Mouse (Mus musculus): ENCODE measurements around the gene Dppa4.

Gene Dppa4

DNA sequence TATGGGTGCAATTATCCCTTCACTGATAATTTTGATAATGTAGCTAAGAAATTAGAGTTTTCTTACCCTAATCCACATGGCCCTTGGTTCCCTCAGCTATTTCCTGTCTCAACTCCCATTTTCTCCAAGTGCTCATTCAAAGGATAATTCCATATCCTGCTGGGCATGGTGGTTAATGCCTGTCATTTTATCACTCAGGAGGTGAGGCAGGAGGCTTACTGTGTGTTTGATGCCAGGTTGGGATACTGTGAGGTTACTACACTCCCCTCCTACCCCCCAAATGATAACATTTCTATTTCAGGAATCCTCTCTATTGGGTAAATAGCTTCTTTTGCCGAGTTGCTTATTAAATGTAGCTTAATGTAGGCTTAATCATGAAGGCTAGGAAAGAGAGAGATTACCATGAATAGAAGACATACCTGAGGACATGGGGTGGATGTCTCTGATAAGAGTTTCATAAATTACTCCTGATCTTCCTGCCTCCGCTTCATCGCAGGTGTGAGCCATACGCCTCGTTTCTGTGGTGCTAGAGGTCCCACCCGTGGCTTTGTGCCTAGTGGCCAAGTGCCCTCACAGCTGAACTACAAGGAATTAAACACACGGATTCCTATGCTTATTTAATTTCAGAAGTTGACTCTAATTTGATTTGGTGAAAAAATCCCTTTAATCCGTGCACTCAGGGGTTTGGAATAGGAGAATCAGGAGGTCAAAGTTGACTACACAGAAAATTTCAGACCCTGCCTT lies 40.2 kb downstream of the Dppa4 start:
- DNase-seq (ENCODE audit: low read depth, low spot score), result no peak

GRCm38 (mm10) chr16:48326903-48327302 lies 43.4 kb downstream of the Dppa4 start:
- DNase-seq (ENCODE audit: low read depth, low spot score), result no peak

- DNase-seq (ENCODE audit: low read depth, low spot score), result no peak
Observed at GRCm38 (mm10) chr16:48328420-48328819, 44.9 kb downstream of the Dppa4 start.

GRCm38 (mm10) chr16:48331822-48332221 lies 48.3 kb downstream of the Dppa4 start:
- DNase-seq (ENCODE audit: low read depth, low spot score), result no peak

- no peak for DNase-seq (ENCODE audit: low read depth, low spot score)
Observed at GRCm38 (mm10) chr16:48335326-48335725, 51.8 kb downstream of the Dppa4 start.

All from telencephalon, adult 2 months (tissue).